Mouse (Mus musculus): ENCODE results near the gene Jam3. TPM values are rescaled to one million over a fixed set of nuclear protein-coding genes. Genes with fewer than 3 reads are reported as not detected.

Gene Jam3
- not detected for total RNA-seq (2023)

GRCm38 (mm10) chr9:27154763-27155530, at the start of gene Jam3:
TSS of gene Jam3 (minus strand) at chr9:27155421.

Other genes with a start within 250 kb of the Jam3 start
- not detected for gene Gm1110, start 232.3 kb downstream of the Jam3 start, total RNA-seq (2023)
- 32.5 TPM for gene Acad8, start 155.9 kb downstream of the Jam3 start, total RNA-seq (2023)
- gene Thyn1, start 155.7 kb downstream of the Jam3 start, total RNA-seq (2023) = 25.9 TPM
- 40.3 TPM for gene Vps26b, start 125.4 kb downstream of the Jam3 start, total RNA-seq (2023)
- 58.6 TPM for gene Ncapd3, start 125.2 kb downstream of the Jam3 start, total RNA-seq (2023)
- gene Igsf9b, start 143.8 kb upstream of the Jam3 start, total RNA-seq (2023) = not detected
- gene Spata19, start 241.4 kb upstream of the Jam3 start, total RNA-seq (2023) = not detected